Mouse (Mus musculus) liver, embryonic 14.5 days (tissue): ENCODE measurements at regions not wholly inside any gene's neighbourhood (a gene's known extent, or its start where the extent isn't known, plus 50 kb on each side); places are given as distances from the start of the nearest gene placed in this dataset.
"Not testable (repeated sequence)": the region's sequence is repeated elsewhere in the genome, so short reads cannot be mapped to it uniquely, and the experiment has no call there.

ENCODE experiments used
- ATAC-seq: fragments of 200-750 bp; cut with Nextera tagmentation; 2 replicates; pipeline ENCODE4 v1.8.0; 2017; ENCODE audit warnings: moderate number of reproducible peaks, mild to moderate bottlenecking, moderate library complexity; ENCODE audit not compliant: insufficient read depth
- DNase-seq, 3 experiments: peaks; one replicate each; pipeline ENCODE4 v3.0.0-alpha.2; 2012 to 2013; ENCODE audit warnings: low read depth in 3 of 3, low spot score in 3 of 3
- H3K27ac ChIP-seq: fragments of 300-500 bp; sonication (generic); 2 replicates; pipeline ENCODE4 v1.5.1; 2014; ENCODE audit warnings: moderate library complexity, mild to moderate bottlenecking, control low read depth, inconsistent platforms
- H3K27me3 ChIP-seq: fragments of 300-500 bp; sonication (generic); 2 replicates; pipeline ENCODE4 v1.6.1; 2014; ENCODE audit warnings: mild to moderate bottlenecking, low read length, moderate library complexity; ENCODE audit not compliant: control insufficient read depth, insufficient read depth
- H3K36me3 ChIP-seq: fragments of 300-500 bp; sonication (generic); replicated peaks from 2 replicates; pipeline ENCODE4 v1.6.1; 2014; ENCODE audit warnings: low read depth; ENCODE audit not compliant: control insufficient read depth, insufficient read depth
- H3K4me1 ChIP-seq, 2 experiments: fragments of 200-500 bp in 1 of 2; fragments of 300-500 bp in 1 of 2; sonication (generic) in 1 of 2; replicated peaks; 2 replicates each; pipeline ENCODE4 v1.6.1; 2012 to 2014; ENCODE audit warnings: antibody characterized with exemption in 1 of 2, inconsistent platforms in 1 of 2, low read length in 1 of 2; ENCODE audit not compliant: control insufficient read depth in 2 of 2, insufficient read depth in 2 of 2
- H3K4me2 ChIP-seq: fragments of 300-500 bp; sonication (generic); 2 replicates; pipeline ENCODE4 v1.6.1; 2014; ENCODE audit warnings: low read depth, mild to moderate bottlenecking, control low read depth, moderate library complexity
- H3K4me3 ChIP-seq, 2 experiments: fragments of 200-500 bp in 1 of 2; fragments of 300-500 bp in 1 of 2; sonication (generic) in 1 of 2; 2 replicates each; pipeline ENCODE4 v1.5.1; 2012 to 2014; ENCODE audit warnings: low read depth in 2 of 2, low read length in 2 of 2, mild to moderate bottlenecking in 2 of 2, control low read depth in 1 of 2, inconsistent platforms in 1 of 2, moderate library complexity in 1 of 2; ENCODE audit not compliant: insufficient read depth in 1 of 2
- H3K9ac ChIP-seq: fragments of 300-500 bp; sonication (generic); replicated peaks from 2 replicates; pipeline ENCODE4 v1.6.1; 2014; ENCODE audit warnings: mild to moderate bottlenecking, control low read depth, moderate library complexity
- H3K9me3 ChIP-seq: fragments of 300-500 bp; sonication (generic); 2 replicates; pipeline ENCODE4 v1.6.1; 2016; ENCODE audit warnings: low read length, mixed read lengths; ENCODE audit not compliant: control insufficient read depth
- CTCF ChIP-seq: IDR thresholded peaks from 2 replicates; pipeline ENCODE4 v1.5.1; 2016; ENCODE audit warnings: antibody characterized with exemption, low read depth, control low read depth
- EP300 ChIP-seq: IDR thresholded peaks from 2 replicates; pipeline ENCODE4 v1.6.1; 2016; ENCODE audit warnings: antibody characterized with exemption, low read depth
- WGBS: fragments of 180-500 bp; shearing (Covaris S2); extraction: QIAGEN DNeasy Blood & Tissue Kit; methylation state at CpG from one replicate; pipeline ENCODE4 v1.1.7; 2014; ENCODE audit not compliant: insufficient replicate concordance; 5-methylcytosine and 5-hydroxymethylcytosine counted together

GRCm38 (mm10) chr2:55182416-55182815 is 253.4 kb upstream of the Kcnj3 start:
- Histone ChIP-seq H3K9ac (no peak overlapping the region), H3K27me3 (no peaks in the 10 kb centered on the region), H3K4me1 (no peaks in the 10 kb centered on the region), H3K4me2 (no peak overlapping the region), H3K9me3 (no peaks in the 10 kb centered on the region), H3K27ac (no peak overlapping the region), H3K36me3 (no peaks in the 10 kb centered on the region), H3K4me3 (no peak overlapping the region)
- ATAC-seq (no peak), DNase-seq (no peak)
- TF ChIP-seq CTCF, result no peak
- no peak for TF ChIP-seq EP300
- WGBS, result 36% methylated on average over 2 of the region's 2 CpGs

- no peak for TF ChIP-seq EP300
- no peak for TF ChIP-seq CTCF
- no peaks in the 10 kb centered on the region for H3K36me3 ChIP-seq
- no peaks in the 10 kb centered on the region for H3K27me3 ChIP-seq
- no peak overlapping the region for H3K27ac ChIP-seq
- H3K9ac ChIP-seq, result no peak overlapping the region
- H3K9me3 ChIP-seq, result no peaks in the 10 kb centered on the region
- DNase-seq, result no peak
- WGBS, result 45% methylated on average over 1 of the region's 1 CpGs
- no peaks in the 10 kb centered on the region for H3K4me1 ChIP-seq
- no peak overlapping the region for H3K4me2 ChIP-seq
- no peak overlapping the region for H3K4me3 ChIP-seq
- ATAC-seq, result no peak
Measured at GRCm38 (mm10) chr2:55206891-55207290, 228.9 kb upstream of the Kcnj3 start.

GRCm38 (mm10) chr2:55208620-55209019 is 227.2 kb upstream of the Kcnj3 start:
- H3K27me3 ChIP-seq, result no peaks in the 10 kb centered on the region
- 70% methylated on average over 2 of the region's 2 CpGs for WGBS

DNA sequence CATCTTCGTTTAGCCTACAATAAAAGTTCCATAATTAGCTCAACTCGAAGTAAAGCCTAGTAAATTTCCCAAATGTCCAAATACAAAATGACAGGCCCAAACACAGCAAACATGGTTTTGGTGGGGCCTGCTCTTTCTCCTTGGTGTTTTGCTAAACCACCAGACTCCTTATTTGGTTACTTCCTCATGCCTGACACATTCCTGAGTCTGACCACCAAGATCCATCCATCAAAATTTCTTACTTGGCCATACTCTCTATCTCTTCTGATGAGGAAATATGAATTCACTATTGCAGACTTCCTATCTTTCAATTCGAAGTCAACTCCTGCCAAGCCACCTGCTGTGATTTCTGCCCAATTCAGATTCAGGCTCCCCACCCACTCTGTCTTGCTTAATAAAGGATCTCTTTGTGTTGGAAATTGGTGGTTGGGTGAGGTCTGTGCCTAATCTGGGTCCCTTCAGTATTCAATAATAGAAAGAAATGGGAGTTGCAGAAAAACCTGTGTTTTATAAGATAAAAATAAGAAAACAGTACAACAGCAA is 225.9 kb upstream of the Kcnj3 start:
- no peak overlapping the region for H3K9ac ChIP-seq
- no peak overlapping the region for H3K4me2 ChIP-seq
- TF ChIP-seq CTCF (no peak), EP300 (no peak)
- H3K9me3 ChIP-seq, result no peaks in the 10 kb centered on the region
- WGBS, result 39% methylated on average over 3 of the region's 3 CpGs
- no peaks in the 10 kb centered on the region for H3K36me3 ChIP-seq
- no peak for DNase-seq
- H3K27ac ChIP-seq, result no peak overlapping the region
- no peak for ATAC-seq
- H3K27me3 ChIP-seq, result no peaks in the 10 kb centered on the region
- H3K4me1 ChIP-seq, result no peaks in the 10 kb centered on the region
- H3K4me3 ChIP-seq, result no peak overlapping the region

More at GRCm38 (mm10) chr2:55208620-55209019, 227.2 kb upstream of the Kcnj3 start:
- Histone ChIP-seq H3K4me1 (no peaks in the 10 kb centered on the region), H3K4me3 (no peak overlapping the region), H3K9ac (no peak overlapping the region), H3K4me2 (no peak overlapping the region), H3K36me3 (no peaks in the 10 kb centered on the region), H3K27ac (no peak overlapping the region), H3K9me3 (no peaks in the 10 kb centered on the region)
- ATAC-seq, result no peak
- TF ChIP-seq CTCF, result no peak
- TF ChIP-seq EP300, result no peak
- DNase-seq, result no peak

DNA sequence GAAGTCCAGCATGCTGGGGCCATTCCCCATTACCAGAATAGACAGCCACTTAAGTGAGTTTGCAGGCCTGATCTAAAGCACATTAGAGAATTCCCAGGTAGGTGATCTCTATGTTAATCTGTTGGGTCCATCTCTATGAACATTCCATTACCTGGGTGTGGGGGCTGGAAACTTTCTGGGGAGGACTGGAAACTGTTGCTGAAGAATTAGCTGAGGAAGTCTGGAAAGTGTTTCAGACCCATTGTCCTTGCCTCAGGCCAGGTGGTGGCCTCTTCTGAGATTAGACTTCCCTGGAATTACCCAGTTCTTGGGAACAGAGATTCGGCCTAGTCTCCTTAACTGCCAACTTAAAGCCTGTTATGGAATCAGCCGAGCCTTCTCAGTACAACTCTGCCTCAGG is 224.5 kb upstream of the Kcnj3 start:
- TF ChIP-seq CTCF, result no peak
- no peak for TF ChIP-seq EP300
- H3K9me3 ChIP-seq, result no peaks in the 10 kb centered on the region

DNA sequence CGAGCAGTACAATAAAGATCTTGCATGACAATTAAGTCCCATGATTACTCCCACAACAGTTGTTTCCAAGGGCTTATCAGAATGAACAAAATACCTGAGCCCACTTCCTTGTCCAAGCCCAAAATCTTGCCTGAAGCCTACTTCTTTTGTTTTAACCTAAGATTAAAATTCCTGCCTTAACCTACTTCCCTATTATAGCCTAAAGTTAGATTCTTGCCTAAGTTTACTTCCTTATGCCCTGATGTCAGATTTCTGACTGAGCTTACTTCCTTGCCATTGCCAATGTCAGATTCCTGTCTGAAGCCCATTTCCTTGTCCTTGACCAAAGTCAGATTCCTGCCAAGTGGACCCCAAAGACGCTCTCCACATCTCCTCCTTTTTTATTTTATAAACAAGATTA is 213.7 kb upstream of the Kcnj3 start:
- no peaks in the 10 kb centered on the region for H3K27me3 ChIP-seq
- DNase-seq, result no peak
- H3K27ac ChIP-seq, result no peak overlapping the region
- no peak for ATAC-seq
- H3K9ac ChIP-seq, result no peak overlapping the region
- H3K4me2 ChIP-seq, result no peak overlapping the region
- H3K36me3 ChIP-seq, result no peaks in the 10 kb centered on the region
- TF ChIP-seq CTCF (no peak), EP300 (no peak)
- 44% methylated on average over 2 of the region's 2 CpGs for WGBS
- H3K9me3 ChIP-seq, result no peaks in the 10 kb centered on the region
- no peak overlapping the region for H3K4me3 ChIP-seq
- no peaks in the 10 kb centered on the region for H3K4me1 ChIP-seq

More for the DNA sequence above, 224.5 kb upstream of the Kcnj3 start:
- no peaks in the 10 kb centered on the region for H3K36me3 ChIP-seq
- WGBS, result 52% methylated on average over 2 of the region's 2 CpGs
- no peak for DNase-seq
- no peak overlapping the region for H3K9ac ChIP-seq
- ATAC-seq, result no peak
- H3K4me1 ChIP-seq, result no peaks in the 10 kb centered on the region
- no peak overlapping the region for H3K27ac ChIP-seq
- H3K27me3 ChIP-seq, result no peaks in the 10 kb centered on the region
- H3K4me3 ChIP-seq, result no peak overlapping the region
- no peak overlapping the region for H3K4me2 ChIP-seq

DNA sequence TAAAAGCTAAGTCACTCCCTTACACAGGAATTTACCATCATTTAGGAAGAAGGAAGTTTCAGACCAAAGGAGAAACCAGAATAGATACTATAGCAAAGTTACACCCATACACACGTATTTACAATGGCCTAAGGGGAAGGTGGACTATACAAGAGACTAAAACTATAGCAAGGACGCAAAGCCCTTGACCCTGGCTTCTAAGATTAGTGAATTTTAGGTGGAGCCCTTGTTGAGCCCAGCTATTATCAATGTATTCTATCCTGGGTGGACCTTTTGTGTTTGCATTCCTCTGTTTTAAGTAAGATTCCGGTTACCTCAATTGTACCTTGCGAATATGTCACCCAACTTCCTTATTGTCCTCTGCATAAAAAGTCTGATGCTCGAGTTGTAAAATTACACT is 213.0 kb upstream of the Kcnj3 start:
- not testable (repeated sequence) for H3K9me3 ChIP-seq, H3K27ac ChIP-seq, H3K27me3 ChIP-seq, H3K4me2 ChIP-seq, H3K9ac ChIP-seq, H3K36me3 ChIP-seq, DNase-seq, H3K4me3 ChIP-seq, ATAC-seq, H3K4me1 ChIP-seq
- WGBS, result 55% methylated on average over 5 of the region's 5 CpGs
